Comparison of ENCODE assay signal across 11 mouse cellular contexts in genomic region chr4:21755123-21755789, GRCm38 (mm10). TPM values are rescaled to one million over a fixed set of nuclear protein-coding genes. Genes with fewer than 3 reads are reported as not detected.
DNase-seq lines count a peak whose midpoint lies in the region; ATAC-seq and TF ChIP-seq lines count a peak whose summit lies in the region.
"Had no signal": no experiment of that assay in that cellular context is flagged by ENCODE, and none has a peak within 500 bp of the region (broad histone marks: within the 10 kb centered on the region; RNA-seq: fewer than 3 reads in every experiment).

No protein-coding gene starts in this region.

- no peaks in the 10 kb centered on the region for H3K27me3 ChIP-seq in G1E (ENCODE audit: insufficient read depth, low read length)
- H3K27me3 ChIP-seq in midbrain, embryonic 11.5 days (ENCODE audit: control insufficient read depth, insufficient read depth, low read length): no peaks in the 10 kb centered on the region
- H3K27me3 ChIP-seq: embryonic facial prominence, embryonic 12.5 days; heart, embryonic 12.5 days had no signal

- H3K27ac ChIP-seq in midbrain, embryonic 11.5 days (ENCODE audit: low read depth, low read length): no peak overlapping the region
- H3K27ac ChIP-seq: embryonic facial prominence, embryonic 12.5 days had no signal

- no peak for TF ChIP-seq CTCF in G1E (IDR thresholded peaks at IDR 0.05; ENCODE audit: low read depth, low read length)

- WGBS in large intestine, adult 2 months: 40% methylated on average over 4 of the region's 4 CpGs
- WGBS in midbrain, embryonic 11.5 days: 67% methylated on average over 4 of the region's 4 CpGs

- H3K4me2 ChIP-seq in midbrain, embryonic 11.5 days: no peak overlapping the region
- H3K4me2 ChIP-seq: embryonic facial prominence, embryonic 12.5 days; heart, embryonic 12.5 days had no signal

- H3K4me3 ChIP-seq in G1E (ENCODE audit: low read depth, low read length): no peak overlapping the region
- no peak overlapping the region for H3K4me3 ChIP-seq in midbrain, embryonic 11.5 days (ENCODE audit: low read depth, low read length)
- H3K4me3 ChIP-seq: embryonic facial prominence, embryonic 12.5 days; heart, embryonic 12.5 days had no signal

- H3K9me3 ChIP-seq in G1E (replicated peaks): no peaks in the 10 kb centered on the region; the same call in 1 of the 2 replicates
- H3K9me3 ChIP-seq in midbrain, embryonic 11.5 days (ENCODE audit: control insufficient read depth, low read length): no peaks in the 10 kb centered on the region
- H3K9me3 ChIP-seq: embryonic facial prominence, embryonic 12.5 days; heart, embryonic 12.5 days had no signal

- H3K36me3 ChIP-seq in G1E (replicated peaks): peaks cover 32% of the 10 kb centered on the region
- H3K36me3 ChIP-seq in midbrain, embryonic 11.5 days (ENCODE audit: control insufficient read depth, insufficient read depth, low read length): no peaks in the 10 kb centered on the region; the same call in 1 of the 2 replicates

- peaks cover 11% of the 10 kb centered on the region for H3K4me1 ChIP-seq in G1E (ENCODE audit: insufficient read depth, low read depth, low read length)
- no peaks in the 10 kb centered on the region for H3K4me1 ChIP-seq in midbrain, embryonic 11.5 days (ENCODE audit: control insufficient read depth, insufficient read depth, low read length)
- H3K4me1 ChIP-seq: embryonic facial prominence, embryonic 12.5 days; heart, embryonic 12.5 days had no signal

- no peak overlapping the region for H3K9ac ChIP-seq in midbrain, embryonic 11.5 days (ENCODE audit: low read length)
- H3K9ac ChIP-seq: embryonic facial prominence, embryonic 12.5 days; heart, embryonic 12.5 days had no signal

- peak; percentile 64 for ATAC-seq in G1E (ENCODE audit: extremely low read depth, insufficient number of reproducible peaks, low FRiP score, poor library complexity, severe bottlenecking)
- ATAC-seq in midbrain, embryonic 11.5 days (ENCODE audit: low FRiP score): no peak
- ATAC-seq in cerebellum, adult (ENCODE audit: insufficient number of reproducible peaks, low FRiP score, low TSS enrichment): no peak

- DNase-seq in B cell, adult 2 months: peak; percentile 64 to 68
- no peak for DNase-seq in G1E (ENCODE audit: low spot score)
- DNase-seq in large intestine, adult 2 months (ENCODE audit: low read depth, low spot score): peak; percentile 16
- DNase-seq in monocyte, adult 2 months (ENCODE audit: low read depth in 1 of 2, low spot score in 2 of 2): peak; percentile 80 to 82
- DNase-seq in midbrain, embryonic 11.5 days (ENCODE audit: low spot score, missing footprints): no peak
- no peak for DNase-seq in adrenal gland, adult (ENCODE audit: inconsistent age in 2 of 2, low spot score in 1 of 2)
- DNase-seq: cerebellum, adult 11-12 months; kidney, adult 11 months had no signal

RNA-seq across cellular contexts. Expression of gene Usp45, which starts 11.7 kb away (rescaled TPM):
- 49.2 and 58.4 TPM in 2 replicates for total RNA-seq in G1E (2014; fragmentation: Nextera tagmentation)
- 15.7 and 21.1 TPM in 2 replicates for total RNA-seq in G1E (2017)
- 2.9 and 3.4 TPM in 2 replicates for polyA plus RNA-seq in G1E (2012)
- polyA plus RNA-seq in large intestine, adult 2 months (2012; rRNA removed): 2.3 and 5.2 TPM in 2 replicates
- polyA plus RNA-seq in midbrain, embryonic 11.5 days (2014; fragmentation: Nextera tagmentation; extraction: Ambion mirVana): 13.4 and 16.6 TPM in 2 replicates

RNA-seq across cellular contexts. Expression of gene Tstd3, which starts 11.8 kb away (rescaled TPM):
- 72.4 and 103 TPM in 2 replicates for total RNA-seq in G1E (2014; fragmentation: Nextera tagmentation)
- 40.5 and 41.5 TPM in 2 replicates for total RNA-seq in G1E (2017)
- polyA plus RNA-seq in G1E (2012): 5.1 and 6.0 TPM in 2 replicates
- 4.7 and 8.8 TPM in 2 replicates for polyA plus RNA-seq in large intestine, adult 2 months (2012; rRNA removed)
- polyA plus RNA-seq in midbrain, embryonic 11.5 days (2014; fragmentation: Nextera tagmentation; extraction: Ambion mirVana): 32.3 and 35.9 TPM in 2 replicates

RNA-seq across cellular contexts. Expression of gene Ccnc, which starts 27.8 kb away (rescaled TPM):
- total RNA-seq in G1E (2014; fragmentation: Nextera tagmentation) (56.1 and 68.4 TPM in 2 replicates), G1E (2017) (38.3 and 46.1 TPM in 2 replicates)
- 0.47 and 1.9 TPM in 2 replicates for polyA plus RNA-seq in G1E (2012)
- 3.9 and 5.1 TPM in 2 replicates for polyA plus RNA-seq in large intestine, adult 2 months (2012; rRNA removed)
- 89.6 and 102 TPM in 2 replicates for polyA plus RNA-seq in midbrain, embryonic 11.5 days (2014; fragmentation: Nextera tagmentation; extraction: Ambion mirVana)

Comparison
In these comparisons a context has a peak if more than half of its experiments do, and no peak if none do; other contexts are left out.
1. DNase-seq: peak in B cell, adult 2 months (2 of 2), large intestine, adult 2 months (single experiment) and monocyte, adult 2 months (2 of 2); none in G1E (single experiment), midbrain, embryonic 11.5 days (single experiment) and adrenal gland, adult (0 of 2).
2. RNA of gene Ccnc, which starts 27.8 kb away (polyA plus RNA-seq): 89.6 to 102 TPM in midbrain, embryonic 11.5 days; 3.9 to 5.1 TPM in large intestine, adult 2 months and 0.47 to 1.9 TPM in G1E; every median in the first group is over 10 times any median in the second.